Mouse (Mus musculus) layer of hippocampus, adult 18-20 months (tissue): ENCODE data around the gene Txnl4b. TPM values are rescaled to one million over a fixed set of nuclear protein-coding genes. Genes with fewer than 3 reads are reported as not detected.

ENCODE experiments used
- DNase-seq, 2 experiments: peaks; one replicate each; pipeline ENCODE4 v3.0.0; 2022; ENCODE audit warnings: low spot score in 2 of 2
- total RNA-seq, 2 experiments: library from RNA; stranded (reverse); gene quantifications; 2 replicates each; pipeline ENCODE4 v1.2.3; 2021

The Txnl4b gene
- total RNA-seq, 2 experiments from 2014 or later: 16.4 to 16.7 TPM

- peak in 1 of 2 experiments; percentile 19 for DNase-seq
Measured at GRCm38 (mm10) chr8:109593117-109593788, 27.6 kb downstream of the Txnl4b start.

- peak in 1 of 2 experiments; percentile 47 for DNase-seq
Measured at GRCm38 (mm10) chr8:109595854-109596253, 30.2 kb downstream of the Txnl4b start.

GRCm38 (mm10) chr8:109606725-109607124 lies 41.0 kb downstream of the Txnl4b start:
- no peak for DNase-seq

- DNase-seq: no peak
Measured at GRCm38 (mm10) chr8:109607650-109608049, 42.0 kb downstream of the Txnl4b start.

GRCm38 (mm10) chr8:109608271-109609152 lies 42.8 kb downstream of the Txnl4b start, which contains the start of gene Dhodh:
TSS of gene Dhodh (minus strand) at chr8:109608673.
- DNase-seq: peak; percentile 97

GRCm38 (mm10) chr8:109609153-109609502 lies 43.4 kb downstream of the Txnl4b start:
- DNase-seq: no peak

GRCm38 (mm10) chr8:109614243-109615210 lies 48.8 kb downstream of the Txnl4b start, which contains the start of gene Pkd1l3:
TSS of gene Pkd1l3 (plus strand) at chr8:109614517.
- DNase-seq: peak in 1 of 2 experiments; percentile 30

- DNase-seq: no peak
Measured at GRCm38 (mm10) chr8:109615569-109615968, 49.9 kb downstream of the Txnl4b start.

Other genes starting within 250 kb of the Txnl4b start
- under 1 TPM in 1 of 2 experiments, not detected in 1; 0.10 TPM for gene Pmfbp1, start 71.9 kb upstream of the Txnl4b start, total RNA-seq
- 10 to 100 TPM; 26.0 to 27.0 TPM for gene Dhx38, start within 50 bp of the Txnl4b start, total RNA-seq
- not detected for gene Hp, start 13.3 kb downstream of the Txnl4b start, total RNA-seq
- 10 to 100 TPM; 22.7 to 26.4 TPM for gene Dhodh, start 42.8 kb downstream of the Txnl4b start, total RNA-seq
- gene Pkd1l3, start 48.6 kb downstream of the Txnl4b start, total RNA-seq: 1 to 10 TPM; 2.0 to 3.1 TPM
- 10 to 100 TPM; 87.1 to 90.9 TPM for gene Ist1, start 127.4 kb downstream of the Txnl4b start, total RNA-seq
- gene Zfp821, start 139.7 kb downstream of the Txnl4b start, total RNA-seq: 10 to 100 TPM; 41.0 to 42.1 TPM
- 10 to 100 TPM; 40.9 to 42.1 TPM for gene Atxn1l, start 171.8 kb downstream of the Txnl4b start, total RNA-seq
- gene Ap1g1, start 212.7 kb downstream of the Txnl4b start, total RNA-seq: 10 to 100 TPM; 80.6 to 84.1 TPM